Mouse (Mus musculus) macrophage (primary cell): ENCODE measurements around the gene Atp2a2. TPM values are rescaled to one million over a fixed set of nuclear protein-coding genes. Genes with fewer than 3 reads are reported as not detected.
"Not testable (repeated sequence)": the region's sequence is repeated elsewhere in the genome, so short reads cannot be mapped to it uniquely, and the experiment has no call there.

Source experiments
- H3K27ac ChIP-seq: fragments of 350-480 bp; formaldehyde crosslinking; 2 replicates; pipeline ENCODE4 v1.9.0; 2021
- H3K36me3 ChIP-seq: fragments of 350-480 bp; formaldehyde crosslinking; 2 replicates; pipeline ENCODE4 v1.9.0; 2021; ENCODE audit errors: inconsistent target
- H3K4me3 ChIP-seq: fragments of 350-480 bp; formaldehyde crosslinking; 2 replicates; pipeline ENCODE4 v1.9.0; 2021; ENCODE audit errors: inconsistent target
- H3K79me2 ChIP-seq: fragments of 350-480 bp; formaldehyde crosslinking; 2 replicates; pipeline ENCODE4 v1.9.0; 2021; ENCODE audit errors: inconsistent target
- WGBS: methylation state at CpG from one replicate; pipeline ENCODE4 v1.1.7; 2026; ENCODE audit warnings: inconsistent platforms; ENCODE audit not compliant: missing documents; 5-methylcytosine and 5-hydroxymethylcytosine counted together
- polyA plus RNA-seq: library from polyadenylated mRNA; stranded (reverse); fragments of 250-400 nt; gene quantifications from 3 replicates; pipeline ENCODE4 v1.2.4, GENCODE M21; 2018; ENCODE audit warnings: inconsistent platforms

The Atp2a2 gene
- polyA plus RNA-seq, 1 experiment from 2014 or later: 72.1 TPM

- Histone ChIP-seq H3K4me3 (no peak overlapping the region), H3K79me2 (no peaks in the 10 kb centered on the region), H3K27ac (peak overlapping the region; percentile 65), H3K36me3 (peaks cover 91% of the 10 kb centered on the region)
- WGBS: 85% methylated on average over 19 of the region's 19 CpGs
Measured at GRCm38 (mm10) chr5:122439400-122440094, 62.5 kb downstream of the Atp2a2 start.

DNA sequence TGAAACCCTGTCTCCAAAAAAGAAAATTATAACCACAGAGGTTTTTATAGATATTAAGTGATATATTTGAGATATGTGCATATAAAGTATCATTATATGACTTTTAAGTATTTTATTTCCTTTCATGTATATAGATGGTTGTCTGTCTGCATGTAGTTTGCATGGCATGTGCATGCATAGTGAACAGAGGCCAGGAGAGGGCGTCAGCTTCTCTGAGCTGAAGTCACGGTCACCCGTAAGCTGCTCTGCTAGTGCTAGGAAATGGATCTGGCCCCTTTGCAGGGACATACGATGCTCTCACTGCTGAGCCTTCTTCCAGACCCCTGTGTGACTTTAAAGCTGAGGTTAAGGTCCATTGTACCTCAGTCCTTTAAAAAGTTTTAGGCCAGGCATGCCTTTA is 67.5 kb downstream of the Atp2a2 start:
- no peaks in the 10 kb centered on the region for H3K79me2 ChIP-seq
- H3K36me3 ChIP-seq: peaks cover 83% of the 10 kb centered on the region
- H3K27ac ChIP-seq: no peak overlapping the region
- WGBS: 85% methylated on average over 4 of the region's 4 CpGs
- no peak overlapping the region for H3K4me3 ChIP-seq

- Histone ChIP-seq H3K36me3 (peaks cover 69% of the 10 kb centered on the region), H3K27ac (no peak overlapping the region), H3K79me2 (peaks cover 20% of the 10 kb centered on the region), H3K4me3 (no peak overlapping the region)
- 97% methylated on average over 8 of the region's 8 CpGs for WGBS
Measured at GRCm38 (mm10) chr5:122431221-122431620, 70.8 kb downstream of the Atp2a2 start.

DNA sequence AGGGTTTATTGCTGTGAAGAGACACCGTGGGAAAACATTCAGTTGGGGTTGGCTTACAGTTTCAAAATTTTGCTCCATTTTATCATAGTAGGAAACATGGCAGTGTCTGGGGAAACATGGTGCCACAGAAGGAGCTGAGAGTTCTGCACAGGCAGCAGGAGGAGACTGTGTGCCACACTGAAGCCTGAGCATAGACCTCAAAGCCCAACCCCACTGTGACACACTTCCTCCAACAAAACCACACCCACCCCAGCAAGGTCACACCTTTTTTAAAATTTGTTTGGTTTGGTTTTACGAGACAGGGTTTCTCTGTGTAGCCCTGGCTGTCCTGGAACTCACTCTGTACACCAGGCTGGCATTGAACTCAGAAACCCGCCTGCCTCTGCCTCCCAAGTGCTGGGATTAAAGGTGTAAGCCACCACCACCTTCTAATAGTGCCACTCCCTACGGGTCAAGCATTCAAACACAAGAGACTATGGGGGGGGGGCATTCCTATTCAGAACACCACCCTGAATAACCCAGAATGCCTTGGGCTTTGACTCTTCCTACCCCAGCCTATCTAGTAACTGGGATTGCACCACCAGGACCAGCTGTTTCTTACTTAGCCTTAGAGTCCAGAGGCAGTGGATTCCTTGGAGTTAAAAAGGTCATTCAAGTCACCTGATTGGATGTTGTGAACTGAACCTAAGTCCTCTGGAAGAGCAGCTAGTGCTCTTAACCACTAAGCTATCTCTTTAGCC is 71.8 kb downstream of the Atp2a2 start:
- Histone ChIP-seq H3K79me2 (peaks cover 30% of the 10 kb centered on the region), H3K4me3 (no peak overlapping the region), H3K36me3 (peaks cover 62% of the 10 kb centered on the region), H3K27ac (no peak overlapping the region)
- 95% methylated on average over 4 of the region's 4 CpGs for WGBS

DNA sequence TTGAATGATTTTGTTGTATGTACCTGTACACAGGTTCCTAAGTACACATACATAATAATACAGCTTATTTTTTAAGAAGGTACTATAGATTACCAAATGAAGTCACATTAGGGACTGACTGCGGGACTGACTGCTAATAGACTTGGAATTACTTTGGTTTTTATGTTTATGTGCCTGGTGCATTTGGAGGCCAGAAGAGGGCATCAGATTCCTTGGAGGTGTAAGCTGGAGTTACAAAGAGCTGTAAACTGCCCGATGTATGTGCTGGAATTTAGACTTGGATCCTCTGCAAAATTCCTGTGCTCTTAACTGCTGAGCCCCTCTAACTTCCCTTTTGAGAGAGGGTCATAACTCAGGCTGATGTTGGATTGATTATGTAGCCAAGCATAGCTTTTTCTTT is 76.5 kb downstream of the Atp2a2 start:
- peaks cover 58% of the 10 kb centered on the region for H3K79me2 ChIP-seq
- 89% methylated on average over 2 of the region's 2 CpGs for WGBS
- H3K4me3 ChIP-seq: no peak overlapping the region
- peaks cover 27% of the 10 kb centered on the region; the same call in 1 of the 2 replicates for H3K36me3 ChIP-seq
- no peak overlapping the region for H3K27ac ChIP-seq

- H3K36me3 ChIP-seq: peaks cover 2% of the 10 kb centered on the region; the same call in 1 of the 2 replicates
- peak overlapping the region; percentile 86 for H3K4me3 ChIP-seq
- peaks cover 57% of the 10 kb centered on the region for H3K79me2 ChIP-seq
- H3K27ac ChIP-seq: peak overlapping the region; percentile 87
- WGBS: 18% methylated on average over 15 of the region's 15 CpGs
Measured at GRCm38 (mm10) chr5:122423083-122423482, 78.9 kb downstream of the Atp2a2 start.

DNA sequence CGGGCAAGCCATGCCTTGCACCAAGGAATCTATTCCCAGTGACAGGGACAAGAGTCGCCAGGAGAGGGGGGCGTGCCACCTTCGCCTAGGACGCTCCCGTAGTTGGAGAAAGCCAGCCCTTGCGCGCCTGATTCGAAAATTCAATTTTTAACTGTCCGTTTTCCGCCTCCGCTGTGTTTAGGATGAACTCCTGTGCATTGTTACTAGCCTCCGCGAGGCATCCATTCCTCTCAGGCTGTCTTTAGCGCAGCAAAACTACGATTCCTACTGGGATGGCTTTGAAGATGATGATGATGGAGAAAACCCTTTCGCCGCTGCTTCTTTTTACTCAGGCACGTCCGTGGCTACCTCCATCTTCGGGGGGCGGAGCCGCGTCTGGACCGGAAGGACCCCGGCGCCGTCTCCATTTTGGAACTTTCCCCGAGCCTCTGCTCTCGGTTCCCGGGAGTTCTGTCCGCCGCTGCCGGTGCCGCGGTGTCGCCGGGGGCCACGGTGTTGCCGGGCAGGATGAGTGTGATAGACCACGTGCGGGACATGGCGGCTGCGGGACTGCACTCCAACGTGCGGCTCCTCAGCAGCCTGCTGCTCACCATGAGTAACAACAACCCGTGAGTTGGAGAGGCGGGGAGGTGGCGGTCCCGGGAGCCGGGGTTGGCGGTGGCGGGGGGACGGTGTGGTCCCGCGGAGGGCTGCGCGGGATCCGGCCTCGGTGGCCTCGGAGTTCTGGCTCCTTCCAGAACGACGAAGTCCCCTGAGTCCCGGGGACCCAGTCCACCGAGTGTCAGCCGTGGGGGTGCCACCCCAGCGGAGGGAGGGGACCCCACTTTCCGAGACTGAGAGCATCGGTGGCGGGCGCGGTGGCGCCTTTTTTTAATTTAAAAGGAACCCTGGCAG is 79.7 kb downstream of the Atp2a2 start:
- Histone ChIP-seq H3K79me2 (peaks cover 49% of the 10 kb centered on the region), H3K4me3 (peak overlapping the region; percentile 86), H3K27ac (peak overlapping the region; percentile 87), H3K36me3 (no peaks in the 10 kb centered on the region)
- WGBS: under 1% methylated on average over 71 of the region's 73 CpGs

- 19% methylated on average over 17 of the region's 17 CpGs for WGBS
Measured at GRCm38 (mm10) chr5:122421271-122422068, 80.6 kb downstream of the Atp2a2 start, which contains the start of gene Anapc7. Gene Anapc7, plus strand, starts transcription at chr5:122421693.

DNA sequence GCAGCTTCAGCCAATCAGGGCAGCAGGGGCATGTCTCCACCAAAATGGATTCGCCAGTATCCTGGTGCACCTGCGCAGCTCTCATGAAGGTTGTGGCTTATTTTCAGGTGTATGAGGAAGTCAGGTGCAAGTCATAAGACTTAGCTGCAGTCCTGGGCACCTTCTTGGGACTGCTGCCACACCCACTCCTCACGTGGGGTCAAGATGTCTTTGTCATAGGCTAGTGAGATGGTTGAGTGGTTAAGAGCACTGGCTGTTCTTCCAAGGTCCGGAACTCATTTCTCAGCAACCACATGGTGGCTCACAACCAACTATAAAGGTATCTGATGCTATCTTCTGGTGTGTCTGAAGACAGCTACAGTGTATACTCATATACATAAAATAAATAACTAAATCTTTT is 81.3 kb downstream of the Atp2a2 start:
- H3K27ac ChIP-seq, H3K4me3 ChIP-seq, H3K36me3 ChIP-seq: not testable (repeated sequence)
- H3K79me2 ChIP-seq: peaks cover 33% of the 10 kb centered on the region
- 85% methylated on average over 4 of the region's 4 CpGs for WGBS

More at GRCm38 (mm10) chr5:122421271-122422068, 80.6 kb downstream of the Atp2a2 start, which contains the start of gene Anapc7:
- Histone ChIP-seq H3K79me2 (peaks cover 41% of the 10 kb centered on the region), H3K4me3 (peak within 1 kb of the TSS; percentile 86), H3K36me3 (no peaks in the 10 kb centered on the region), H3K27ac (peak within 1 kb of the TSS; percentile 87)

DNA sequence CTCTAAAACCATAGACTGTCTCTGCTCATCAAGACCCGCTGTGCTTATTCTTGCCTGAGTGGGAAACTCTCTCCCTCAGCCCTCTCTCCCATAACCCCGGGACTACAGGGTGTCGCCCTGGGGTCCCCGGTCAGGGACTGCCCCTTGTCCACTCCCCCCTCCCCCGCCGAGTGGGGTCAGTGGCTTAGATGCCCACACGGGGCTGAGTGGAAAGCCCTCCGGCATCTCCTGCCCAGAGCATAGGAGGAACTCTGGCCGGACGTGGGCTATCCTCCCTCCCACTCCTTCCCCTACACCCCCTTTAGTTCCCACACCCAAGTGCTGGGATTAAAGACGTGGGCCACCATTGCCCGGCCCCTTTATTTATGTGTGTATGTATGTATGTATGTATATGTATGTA is 86.6 kb downstream of the Atp2a2 start:
- Histone ChIP-seq H3K79me2 (no peaks in the 10 kb centered on the region), H3K27ac (no peak overlapping the region), H3K4me3 (no peak overlapping the region), H3K36me3 (no peaks in the 10 kb centered on the region)
- WGBS: 97% methylated on average over 10 of the region's 12 CpGs

DNA sequence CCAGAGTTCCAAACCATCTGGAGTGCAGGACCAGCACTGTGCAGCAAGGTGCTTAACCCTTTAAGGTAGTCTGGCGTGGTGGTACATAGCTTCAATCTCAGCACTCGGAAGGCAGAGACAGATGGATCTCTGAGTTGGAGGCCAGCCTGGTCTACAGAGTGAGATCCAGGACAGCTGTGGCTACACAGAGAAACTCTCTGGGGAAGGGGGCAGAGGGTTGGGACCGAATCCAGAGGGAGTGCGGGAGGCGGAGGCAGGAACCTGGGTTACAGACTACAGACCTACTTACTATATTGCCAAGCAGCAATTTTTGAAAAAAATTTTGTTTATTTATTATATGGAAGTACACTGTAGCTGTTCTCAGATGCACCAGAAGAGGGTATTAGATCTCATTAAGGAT is 87.7 kb downstream of the Atp2a2 start:
- H3K36me3 ChIP-seq: peaks cover 7% of the 10 kb centered on the region; the same call in 1 of the 2 replicates
- H3K4me3 ChIP-seq: no peak overlapping the region
- no peaks in the 10 kb centered on the region for H3K79me2 ChIP-seq
- WGBS: 94% methylated on average over 4 of the region's 5 CpGs
- no peak overlapping the region for H3K27ac ChIP-seq

DNA sequence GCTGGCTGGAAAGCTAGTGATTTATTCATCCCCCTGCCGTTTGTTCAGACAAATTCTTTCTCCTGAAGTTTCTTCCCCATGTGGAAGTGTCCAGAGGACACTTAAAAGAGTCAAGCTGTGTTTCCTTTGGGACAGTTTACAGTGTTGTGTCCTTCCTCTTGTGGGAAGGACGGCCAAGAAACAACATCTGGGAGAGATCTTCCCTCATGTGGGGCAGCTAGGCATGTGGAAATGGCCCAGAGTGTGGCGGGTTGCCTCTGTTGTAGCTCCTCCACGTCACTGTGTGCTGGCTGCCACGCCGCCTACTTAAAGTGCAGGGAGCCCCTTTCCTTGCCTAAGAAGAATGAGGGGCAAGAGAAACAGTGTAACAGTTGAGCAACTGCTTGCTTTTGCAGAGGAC is 89.2 kb downstream of the Atp2a2 start:
- Histone ChIP-seq H3K27ac (no peak overlapping the region), H3K79me2 (no peaks in the 10 kb centered on the region), H3K36me3 (peaks cover 7% of the 10 kb centered on the region; the same call in 1 of the 2 replicates), H3K4me3 (no peak overlapping the region)
- WGBS: 81% methylated on average over 6 of the region's 6 CpGs

GRCm38 (mm10) chr5:122411892-122412291 is 90.1 kb downstream of the Atp2a2 start:
- H3K4me3 ChIP-seq: no peak overlapping the region
- H3K36me3 ChIP-seq: peaks cover 12% of the 10 kb centered on the region
- WGBS: 100% methylated on average over 5 of the region's 5 CpGs
- H3K79me2 ChIP-seq: no peaks in the 10 kb centered on the region
- H3K27ac ChIP-seq: no peak overlapping the region
